Mouse (Mus musculus) bone marrow, adult 2 months (tissue): ENCODE measurements around the gene Acsl4. TPM values are rescaled to one million over a fixed set of nuclear protein-coding genes. Genes with fewer than 3 reads are reported as not detected.

Experiments
- H3K27ac ChIP-seq: fragments of 200-500 bp; 2 replicates; pipeline ENCODE4 v1.5.1; 2012; ENCODE audit warnings: low read depth, mild to moderate bottlenecking, control low read depth, inconsistent platforms, low read length; ENCODE audit not compliant: control insufficient read depth, poor library complexity, insufficient read depth
- H3K4me1 ChIP-seq: fragments of 200-500 bp; 2 replicates; pipeline ENCODE4 v1.6.1; 2011; ENCODE audit warnings: low read length; ENCODE audit not compliant: control insufficient read depth, insufficient read depth
- H3K4me3 ChIP-seq: fragments of 200-500 bp; replicated peaks from 2 replicates; pipeline ENCODE3; 2011; ENCODE audit warnings: mild to moderate bottlenecking, low read depth, low read length, control low read depth; ENCODE audit not compliant: control insufficient read depth
- CTCF ChIP-seq: fragments of 200-500 bp; IDR thresholded peaks from 2 replicates; pipeline ENCODE4 v1.5.1; 2011; ENCODE audit warnings: low read length, control low read depth; ENCODE audit not compliant: control insufficient read depth, insufficient read depth
- POLR2A ChIP-seq: fragments of 200-500 bp; IDR thresholded peaks from 2 replicates; pipeline ENCODE4 v1.6.1; 2011; ENCODE audit warnings: low read depth, mild to moderate bottlenecking, control low read depth, low read length, borderline replicate concordance; ENCODE audit not compliant: control insufficient read depth
- WGBS: fragments of 180-500 bp; shearing (Covaris S2); methylation state at CpG from one replicate; pipeline ENCODE4 v1.1.7; 2018; 5-methylcytosine and 5-hydroxymethylcytosine counted together
- polyA plus RNA-seq: library from polyadenylated mRNA; stranded (reverse); fragments of >200 nt; gene quantifications from 2 replicates; pipeline ENCODE4 v1.2.4, GENCODE M21; 2011; ENCODE audit warnings: low replicate concordance; ENCODE audit not compliant: missing spikeins, insufficient read depth, insufficient read length

Acsl4 gene
- polyA plus RNA-seq, 1 experiment: 12.0 TPM

- 34% methylated on average over 3 of the region's 3 CpGs for WGBS
- Histone ChIP-seq H3K4me3 (no peak overlapping the region), H3K27ac (no peak overlapping the region), H3K4me1 (no peaks in the 10 kb centered on the region; the same call in 1 of the 2 replicates)
- TF ChIP-seq CTCF (no peak), POLR2A (no peak)
Observed at GRCm38 (mm10) chrX:142377358-142377757, 13.0 kb downstream of the Acsl4 start.

DNA sequence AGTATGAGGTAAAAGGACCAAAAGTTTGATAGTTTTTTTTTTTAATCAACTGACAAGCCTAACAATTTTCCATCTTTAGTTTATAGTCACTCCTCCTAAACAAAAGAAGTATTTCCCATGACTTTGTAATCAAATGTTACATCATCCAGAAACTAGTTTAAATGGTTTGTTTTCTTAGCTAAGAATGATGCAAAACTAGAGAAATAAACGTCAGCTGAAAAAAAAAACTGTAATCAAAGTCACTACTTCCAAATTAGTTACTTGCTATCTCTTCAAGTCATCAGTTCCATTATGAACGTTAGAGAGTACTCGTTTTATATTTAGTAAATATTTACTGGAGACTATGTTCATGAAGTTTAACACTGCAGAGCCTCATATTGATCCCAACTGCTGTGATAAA is 13.6 kb downstream of the Acsl4 start:
- 48% methylated on average over 3 of the region's 3 CpGs for WGBS

DNA sequence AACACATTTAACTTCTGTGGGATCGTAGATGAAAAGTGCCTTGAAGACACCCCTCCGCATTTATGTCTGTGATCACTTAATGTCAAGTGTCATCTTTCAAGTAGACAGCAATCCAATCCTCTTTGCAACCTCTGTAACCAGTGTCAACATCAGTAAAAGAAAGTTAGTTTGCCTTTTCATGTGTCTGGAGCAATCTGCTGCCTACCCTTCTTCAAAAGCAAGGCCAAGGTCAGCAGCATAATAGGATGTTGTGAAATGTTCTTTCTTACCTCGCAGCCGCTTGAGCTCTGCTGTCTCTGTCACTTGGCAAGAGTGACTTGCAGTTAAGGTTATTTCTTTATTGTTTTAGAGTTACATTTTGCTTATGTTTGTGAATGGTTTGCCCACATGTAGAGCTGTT is 14.8 kb downstream of the Acsl4 start:
- H3K27ac ChIP-seq: no peak overlapping the region
- H3K4me3 ChIP-seq: no peak overlapping the region
- 68% methylated on average over 4 of the region's 4 CpGs for WGBS
- H3K4me1 ChIP-seq: no peaks in the 10 kb centered on the region; the same call in 1 of the 2 replicates
- no peak for TF ChIP-seq CTCF
- TF ChIP-seq POLR2A: no peak

More for the DNA sequence above, 13.6 kb downstream of the Acsl4 start:
- Histone ChIP-seq H3K27ac (no peak overlapping the region), H3K4me3 (no peak overlapping the region), H3K4me1 (no peaks in the 10 kb centered on the region; the same call in 1 of the 2 replicates)
- TF ChIP-seq POLR2A (no peak), CTCF (no peak)

- H3K4me3 ChIP-seq: no peak overlapping the region
- TF ChIP-seq CTCF (no peak), POLR2A (no peak)
- 13% methylated on average over 3 of the region's 3 CpGs for WGBS
- H3K4me1 ChIP-seq: no peaks in the 10 kb centered on the region; the same call in 1 of the 2 replicates
- H3K27ac ChIP-seq: no peak overlapping the region
Observed at GRCm38 (mm10) chrX:142372393-142372792, 17.9 kb downstream of the Acsl4 start.

GRCm38 (mm10) chrX:142369935-142370334 is 20.4 kb downstream of the Acsl4 start:
- WGBS: 17% methylated on average over 7 of the region's 7 CpGs
- TF ChIP-seq CTCF: no peak
- TF ChIP-seq POLR2A: no peak
- no peak overlapping the region for H3K27ac ChIP-seq
- no peak overlapping the region for H3K4me3 ChIP-seq
- H3K4me1 ChIP-seq: no peaks in the 10 kb centered on the region

DNA sequence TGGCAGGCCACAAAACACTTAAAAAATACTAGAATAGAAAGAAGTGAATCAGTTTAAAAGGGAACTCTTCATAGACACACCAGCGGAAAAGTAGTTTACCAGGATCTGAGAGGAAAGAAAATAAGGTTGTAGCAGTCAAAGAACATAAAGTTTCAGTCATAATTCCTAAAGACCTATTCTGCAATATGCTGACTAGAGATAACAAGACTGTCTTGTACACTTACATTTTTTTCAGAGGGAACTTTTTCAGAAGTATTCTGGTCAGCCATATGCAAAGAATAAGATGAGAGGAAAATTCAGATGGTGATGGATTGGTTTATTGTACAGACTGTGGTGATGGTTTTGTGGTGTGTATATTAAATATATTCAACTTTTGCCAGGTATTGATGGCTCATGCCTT is 26.5 kb downstream of the Acsl4 start:
- no peak for TF ChIP-seq CTCF
- no peak for TF ChIP-seq POLR2A
- Histone ChIP-seq H3K4me1 (no peaks in the 10 kb centered on the region), H3K4me3 (no peak overlapping the region), H3K27ac (no peak overlapping the region)
- WGBS: 69% methylated on average over 1 of the region's 1 CpGs

GRCm38 (mm10) chrX:142359031-142359430 is 31.3 kb downstream of the Acsl4 start:
- no peak overlapping the region for H3K4me3 ChIP-seq
- H3K4me1 ChIP-seq: no peaks in the 10 kb centered on the region
- TF ChIP-seq POLR2A (no peak), CTCF (no peak)
- H3K27ac ChIP-seq: no peak overlapping the region
- 61% methylated on average over 7 of the region's 7 CpGs for WGBS

DNA sequence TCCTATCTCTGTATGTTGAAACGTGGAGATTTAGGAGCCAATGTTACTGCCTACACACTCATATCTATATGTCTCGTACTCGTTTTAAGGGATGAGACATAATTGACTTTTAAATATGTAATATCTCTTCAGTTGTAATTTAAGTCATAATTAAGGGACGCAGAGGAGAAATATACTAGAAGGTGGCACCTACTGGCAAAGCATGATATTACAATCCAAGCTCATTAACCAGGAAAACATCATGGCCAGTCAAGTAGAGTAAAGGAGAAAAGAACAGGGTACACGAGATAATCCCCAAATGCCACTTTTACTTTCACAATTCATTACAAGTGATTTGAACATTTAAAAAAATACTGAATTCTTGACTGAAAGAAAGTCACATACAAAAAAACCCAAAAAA is 31.9 kb downstream of the Acsl4 start:
- Histone ChIP-seq H3K27ac (no peak overlapping the region), H3K4me3 (no peak overlapping the region), H3K4me1 (no peaks in the 10 kb centered on the region)
- TF ChIP-seq CTCF (no peak), POLR2A (no peak)
- 74% methylated on average over 5 of the region's 5 CpGs for WGBS

DNA sequence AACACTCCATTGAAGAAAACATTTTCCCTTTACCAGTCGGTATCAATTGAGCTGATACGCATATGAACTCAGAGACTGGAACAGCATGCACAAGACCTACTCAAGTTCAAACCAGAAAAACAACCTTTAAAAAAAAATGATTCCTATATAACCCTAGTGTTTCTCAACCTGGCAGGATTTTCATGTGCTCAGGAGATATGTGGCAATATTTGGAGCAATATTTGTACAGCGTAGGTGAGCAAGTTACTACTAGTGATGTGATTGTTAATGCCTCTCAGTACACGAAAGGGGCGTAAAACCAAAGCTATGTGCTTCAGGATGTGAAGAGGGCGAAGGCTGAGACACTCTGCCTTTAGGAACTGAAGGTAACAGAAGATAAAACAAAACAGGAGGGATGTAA is 54.1 kb downstream of the Acsl4 start:
- Histone ChIP-seq H3K27ac (no peak overlapping the region), H3K4me1 (no peaks in the 10 kb centered on the region), H3K4me3 (no peak overlapping the region)
- whole genome bisulfite sequencing: 85% methylated on average over 6 of the region's 6 CpGs
- TF ChIP-seq CTCF: no peak
- TF ChIP-seq POLR2A: no peak
